Mouse (Mus musculus) hindbrain, embryonic 16.5 days (tissue): ENCODE measurements around the gene Oser1. TPM values are rescaled to one million over a fixed set of nuclear protein-coding genes. Genes with fewer than 3 reads are reported as not detected.
A peak's percentile ranks its signal among the peaks of the same experiment; 100 is the strongest.

Source experiments
- ATAC-seq: fragments of 200-750 bp; cut with Nextera tagmentation; 2 replicates; pipeline ENCODE4 v1.8.0; 2017; ENCODE audit warnings: moderate TSS enrichment, moderate library complexity
- H3K27ac ChIP-seq: fragments of 300-500 bp; sonication (generic); 2 replicates; pipeline ENCODE4 v1.5.1; 2014; ENCODE audit warnings: low read depth, mild to moderate bottlenecking, control low read depth, low read length, moderate library complexity
- H3K27me3 ChIP-seq: fragments of 300-500 bp; sonication (generic); replicated peaks from 2 replicates; pipeline ENCODE4 v1.6.1; 2014; ENCODE audit warnings: low read length; ENCODE audit not compliant: control insufficient read depth, insufficient read depth
- H3K36me3 ChIP-seq: fragments of 300-500 bp; sonication (generic); 2 replicates; pipeline ENCODE4 v1.6.1; 2014; ENCODE audit warnings: mild to moderate bottlenecking, low read length, moderate library complexity, mixed read lengths; ENCODE audit not compliant: control insufficient read depth, insufficient read depth
- H3K4me1 ChIP-seq: fragments of 300-500 bp; sonication (generic); 2 replicates; pipeline ENCODE4 v1.6.1; 2014; ENCODE audit warnings: low read depth, low read length; ENCODE audit not compliant: control insufficient read depth, insufficient read depth
- H3K4me2 ChIP-seq: fragments of 300-500 bp; sonication (generic); 2 replicates; pipeline ENCODE4 v1.6.1; 2014; ENCODE audit warnings: mild to moderate bottlenecking, low read length, control low read depth, moderate library complexity
- H3K4me3 ChIP-seq: fragments of 300-500 bp; sonication (generic); 2 replicates; pipeline ENCODE4 v1.5.1; 2014; ENCODE audit warnings: mild to moderate bottlenecking, low read length, control low read depth, moderate library complexity
- H3K9ac ChIP-seq: fragments of 300-500 bp; sonication (generic); 2 replicates; pipeline ENCODE4 v1.6.1; 2014; ENCODE audit warnings: low read depth, mild to moderate bottlenecking, control low read depth, low read length, moderate library complexity
- H3K9me3 ChIP-seq: fragments of 300-500 bp; sonication (generic); 2 replicates; pipeline ENCODE4 v1.6.1; 2014; ENCODE audit warnings: mild to moderate bottlenecking, low read length, moderate library complexity; ENCODE audit not compliant: control insufficient read depth
- WGBS: fragments of 180-500 bp; shearing (Covaris S2); extraction: QIAGEN DNeasy Blood & Tissue Kit; methylation state at CpG from one replicate; pipeline ENCODE4 v1.1.7; 2014; 5-methylcytosine and 5-hydroxymethylcytosine counted together
- polyA plus RNA-seq: library from polyadenylated mRNA; unstranded; fragments of >200 nt; fragmentation: Nextera tagmentation; extraction: Ambion mirVana; gene quantifications from 2 replicates; pipeline ENCODE4 v1.2.1, GENCODE M21; 2015

Gene Oser1
- polyA plus RNA-seq, 1 experiment from 2014 or later: 72.2 TPM

- Histone ChIP-seq H3K36me3 (no peaks in the 10 kb centered on the region), H3K4me2 (no peak overlapping the region)
These were observed 39.4 kb downstream of the Oser1 start for GRCm38 (mm10) chr2:163385126-163385525.

GRCm38 (mm10) chr2:163381246-163381645 is 43.3 kb downstream of the Oser1 start:
- Histone ChIP-seq H3K4me1 (no peaks in the 10 kb centered on the region), H3K4me2 (no peak overlapping the region), H3K4me3 (no peak overlapping the region), H3K27ac (no peak overlapping the region), H3K27me3 (peaks cover 8% of the 10 kb centered on the region), H3K9me3 (no peaks in the 10 kb centered on the region), H3K9ac (no peak overlapping the region), H3K36me3 (no peaks in the 10 kb centered on the region)
- no peak for ATAC-seq
- WGBS: 81% methylated on average over 8 of the region's 8 CpGs

More at GRCm38 (mm10) chr2:163385126-163385525, 39.4 kb downstream of the Oser1 start:
- H3K4me3 ChIP-seq: no peak overlapping the region
- H3K4me1 ChIP-seq: no peaks in the 10 kb centered on the region
- H3K9me3 ChIP-seq: peaks cover 8% of the 10 kb centered on the region; the same call in 1 of the 2 replicates
- WGBS: 77% methylated on average over 6 of the region's 6 CpGs
- no peak for ATAC-seq
- H3K27ac ChIP-seq: no peak overlapping the region
- H3K9ac ChIP-seq: no peak overlapping the region
- H3K27me3 ChIP-seq: no peaks in the 10 kb centered on the region

GRCm38 (mm10) chr2:163379366-163379765 is 45.1 kb downstream of the Oser1 start:
- no peak for ATAC-seq
- WGBS: 82% methylated on average over 5 of the region's 5 CpGs
- H3K27me3 ChIP-seq: peaks cover 26% of the 10 kb centered on the region

GRCm38 (mm10) chr2:163376082-163376481 is 48.4 kb downstream of the Oser1 start:
- H3K4me2 ChIP-seq: peak overlapping the region; percentile 35; the same call in 1 of the 2 replicates
- H3K27me3 ChIP-seq: peaks cover 27% of the 10 kb centered on the region
- ATAC-seq: no peak
- H3K4me1 ChIP-seq: no peaks in the 10 kb centered on the region
- no peaks in the 10 kb centered on the region for H3K36me3 ChIP-seq
- H3K27ac ChIP-seq: no peak overlapping the region
- 35% methylated on average over 33 of the region's 33 CpGs for WGBS
- H3K4me3 ChIP-seq: no peak overlapping the region
- no peaks in the 10 kb centered on the region for H3K9me3 ChIP-seq
- no peak overlapping the region for H3K9ac ChIP-seq

More at GRCm38 (mm10) chr2:163379366-163379765, 45.1 kb downstream of the Oser1 start:
- H3K4me2 ChIP-seq: no peak overlapping the region
- no peaks in the 10 kb centered on the region for H3K9me3 ChIP-seq
- no peak overlapping the region for H3K9ac ChIP-seq
- no peaks in the 10 kb centered on the region for H3K36me3 ChIP-seq
- H3K4me1 ChIP-seq: no peaks in the 10 kb centered on the region
- no peak overlapping the region for H3K4me3 ChIP-seq
- no peak overlapping the region for H3K27ac ChIP-seq

GRCm38 (mm10) chr2:163375468-163375867 is 49.0 kb downstream of the Oser1 start:
- Histone ChIP-seq H3K9ac (no peak overlapping the region), H3K4me2 (no peak overlapping the region; the same call in 1 of the 2 replicates), H3K36me3 (no peaks in the 10 kb centered on the region), H3K4me3 (no peak overlapping the region), H3K27ac (no peak overlapping the region), H3K9me3 (no peaks in the 10 kb centered on the region), H3K4me1 (no peaks in the 10 kb centered on the region), H3K27me3 (peaks cover 27% of the 10 kb centered on the region)
- ATAC-seq: no peak
- 44% methylated on average over 35 of the region's 35 CpGs for WGBS

GRCm38 (mm10) chr2:163372627-163373026 is 51.9 kb downstream of the Oser1 start:
- H3K9me3 ChIP-seq: no peaks in the 10 kb centered on the region
- no peak overlapping the region for H3K27ac ChIP-seq
- no peaks in the 10 kb centered on the region for H3K4me1 ChIP-seq
- WGBS: 78% methylated on average over 1 of the region's 1 CpGs
- H3K36me3 ChIP-seq: no peaks in the 10 kb centered on the region
- peaks cover 27% of the 10 kb centered on the region for H3K27me3 ChIP-seq
- ATAC-seq: no peak
- no peak overlapping the region for H3K4me3 ChIP-seq
- no peak overlapping the region for H3K9ac ChIP-seq
- no peak overlapping the region for H3K4me2 ChIP-seq

- WGBS: 53% methylated on average over 4 of the region's 4 CpGs
- H3K4me3 ChIP-seq: no peak overlapping the region
- no peaks in the 10 kb centered on the region for H3K9me3 ChIP-seq
These were observed 54.3 kb downstream of the Oser1 start for GRCm38 (mm10) chr2:163370175-163370574.

GRCm38 (mm10) chr2:163364785-163365541 is 59.5 kb downstream of the Oser1 start:
- Histone ChIP-seq H3K9me3 (no peaks in the 10 kb centered on the region), H3K4me3 (no peak overlapping the region), H3K4me2 (no peak overlapping the region), H3K4me1 (no peaks in the 10 kb centered on the region), H3K9ac (no peak overlapping the region), H3K27me3 (no peaks in the 10 kb centered on the region; the same call in 1 of the 2 replicates), H3K36me3 (no peaks in the 10 kb centered on the region), H3K27ac (no peak overlapping the region)
- ATAC-seq: no peak
- 77% methylated on average over 18 of the region's 18 CpGs for WGBS

More at GRCm38 (mm10) chr2:163370175-163370574, 54.3 kb downstream of the Oser1 start:
- Histone ChIP-seq H3K4me1 (no peaks in the 10 kb centered on the region), H3K36me3 (no peaks in the 10 kb centered on the region), H3K9ac (no peak overlapping the region), H3K4me2 (no peak overlapping the region), H3K27ac (no peak overlapping the region), H3K27me3 (peaks cover 8% of the 10 kb centered on the region)
- ATAC-seq: no peak

GRCm38 (mm10) chr2:163362940-163363921 is 61.3 kb downstream of the Oser1 start:
- Histone ChIP-seq H3K9me3 (no peaks in the 10 kb centered on the region), H3K27ac (no peak overlapping the region), H3K36me3 (no peaks in the 10 kb centered on the region), H3K27me3 (no peaks in the 10 kb centered on the region; the same call in 1 of the 2 replicates), H3K4me1 (no peaks in the 10 kb centered on the region), H3K4me3 (no peak overlapping the region), H3K9ac (no peak overlapping the region), H3K4me2 (no peak overlapping the region)
- WGBS: 81% methylated on average over 12 of the region's 12 CpGs
- no peak for ATAC-seq
